Mouse (Mus musculus): ENCODE results near the gene Cd8a. TPM values are rescaled to one million over a fixed set of nuclear protein-coding genes. Genes with fewer than 3 reads are reported as not detected.

The Cd8a gene
- polyA plus RNA-seq, 1 experiment from 2014 or later = 12.2 TPM

GRCm38 (mm10) chr6:71338941-71339340 lies 34.3 kb upstream of the Cd8a start:
- Histone ChIP-seq H3K36me3 (ENCODE audit: control insufficient read depth, insufficient read depth) (no peaks in the 10 kb centered on the region), H3K9ac (ENCODE audit: low read length) (no peak overlapping the region), H3K4me2 (ENCODE audit: low read depth, low read length) (no peak overlapping the region), H3K4me1 (ENCODE audit: control insufficient read depth, insufficient read depth, low read length) (no peaks in the 10 kb centered on the region), H3K27ac (ENCODE audit: low read length) (peak overlapping the region; percentile 12; the same call in 1 of the 2 replicates), H3K4me3 (ENCODE audit: low read length) (no peak overlapping the region), H3K9me3 (replicated peaks; ENCODE audit: control insufficient read depth, low read length) (no peaks in the 10 kb centered on the region), H3K27me3 (ENCODE audit: control insufficient read depth, insufficient read depth, low read length) (no peaks in the 10 kb centered on the region)
- ATAC-seq (replicated peaks; ENCODE audit: extremely low read depth, insufficient read depth, low FRiP score) = no peak
- WGBS = 76% methylated on average over 3 of the region's 3 CpGs

GRCm38 (mm10) chr6:71339351-71339750 lies 33.9 kb upstream of the Cd8a start:
- Histone ChIP-seq H3K9me3 (replicated peaks; ENCODE audit: control insufficient read depth, low read length) (no peaks in the 10 kb centered on the region), H3K36me3 (ENCODE audit: control insufficient read depth, insufficient read depth) (no peaks in the 10 kb centered on the region), H3K4me2 (ENCODE audit: low read depth, low read length) (no peak overlapping the region), H3K27ac (ENCODE audit: low read length) (peak overlapping the region; percentile 12; the same call in 1 of the 2 replicates), H3K9ac (ENCODE audit: low read length) (no peak overlapping the region), H3K27me3 (ENCODE audit: control insufficient read depth, insufficient read depth, low read length) (no peaks in the 10 kb centered on the region), H3K4me3 (ENCODE audit: low read length) (no peak overlapping the region), H3K4me1 (ENCODE audit: control insufficient read depth, insufficient read depth, low read length) (no peaks in the 10 kb centered on the region)
- ATAC-seq (replicated peaks; ENCODE audit: extremely low read depth, insufficient read depth, low FRiP score) = no peak
- 77% methylated on average over 4 of the region's 4 CpGs for WGBS

- Histone ChIP-seq H3K27me3 (ENCODE audit: control insufficient read depth, insufficient read depth, low read length) (no peaks in the 10 kb centered on the region), H3K4me2 (ENCODE audit: low read depth, low read length) (no peak overlapping the region), H3K9me3 (replicated peaks; ENCODE audit: control insufficient read depth, low read length) (no peaks in the 10 kb centered on the region), H3K4me3 (ENCODE audit: low read length) (no peak overlapping the region), H3K36me3 (ENCODE audit: control insufficient read depth, insufficient read depth) (no peaks in the 10 kb centered on the region), H3K4me1 (ENCODE audit: control insufficient read depth, insufficient read depth, low read length) (no peaks in the 10 kb centered on the region), H3K9ac (ENCODE audit: low read length) (no peak overlapping the region), H3K27ac (ENCODE audit: low read length) (no peak overlapping the region; the same call in 1 of the 2 replicates)
- no peak for ATAC-seq (replicated peaks; ENCODE audit: extremely low read depth, insufficient read depth, low FRiP score)
- WGBS = 81% methylated on average over 9 of the region's 9 CpGs
Observed at GRCm38 (mm10) chr6:71341179-71341578, 32.0 kb upstream of the Cd8a start.

GRCm38 (mm10) chr6:71348006-71348405 lies 25.2 kb upstream of the Cd8a start:
- Histone ChIP-seq H3K4me2 (ENCODE audit: low read depth, low read length) (no peak overlapping the region), H3K27ac (ENCODE audit: low read length) (no peak overlapping the region), H3K9me3 (replicated peaks; ENCODE audit: control insufficient read depth, low read length) (peaks cover 5% of the 10 kb centered on the region), H3K36me3 (ENCODE audit: control insufficient read depth, insufficient read depth) (no peaks in the 10 kb centered on the region), H3K9ac (ENCODE audit: low read length) (no peak overlapping the region), H3K27me3 (ENCODE audit: control insufficient read depth, insufficient read depth, low read length) (no peaks in the 10 kb centered on the region), H3K4me3 (ENCODE audit: low read length) (no peak overlapping the region), H3K4me1 (ENCODE audit: control insufficient read depth, insufficient read depth, low read length) (no peaks in the 10 kb centered on the region)
- 92% methylated on average over 9 of the region's 9 CpGs for WGBS
- ATAC-seq (replicated peaks; ENCODE audit: extremely low read depth, insufficient read depth, low FRiP score) = no peak

- Histone ChIP-seq H3K36me3 (ENCODE audit: control insufficient read depth, insufficient read depth) (no peaks in the 10 kb centered on the region), H3K27ac (ENCODE audit: low read length) (no peak overlapping the region), H3K4me3 (ENCODE audit: low read length) (no peak overlapping the region), H3K9ac (ENCODE audit: low read length) (no peak overlapping the region), H3K4me2 (ENCODE audit: low read depth, low read length) (no peak overlapping the region), H3K4me1 (ENCODE audit: control insufficient read depth, insufficient read depth, low read length) (no peaks in the 10 kb centered on the region), H3K27me3 (ENCODE audit: control insufficient read depth, insufficient read depth, low read length) (no peaks in the 10 kb centered on the region), H3K9me3 (replicated peaks; ENCODE audit: control insufficient read depth, low read length) (peaks cover 5% of the 10 kb centered on the region)
- WGBS = 97% methylated on average over 3 of the region's 3 CpGs
- no peak for ATAC-seq (replicated peaks; ENCODE audit: extremely low read depth, insufficient read depth, low FRiP score)
Observed at GRCm38 (mm10) chr6:71351201-71351600, 22.0 kb upstream of the Cd8a start.

GRCm38 (mm10) chr6:71352201-71352600 lies 21.0 kb upstream of the Cd8a start:
- no peak overlapping the region for H3K4me2 ChIP-seq (ENCODE audit: low read depth, low read length)
- no peaks in the 10 kb centered on the region for H3K27me3 ChIP-seq (ENCODE audit: control insufficient read depth, insufficient read depth, low read length)
- no peak for ATAC-seq (replicated peaks; ENCODE audit: extremely low read depth, insufficient read depth, low FRiP score)
- H3K27ac ChIP-seq (ENCODE audit: low read length) = no peak overlapping the region
- H3K36me3 ChIP-seq (ENCODE audit: control insufficient read depth, insufficient read depth) = no peaks in the 10 kb centered on the region
- H3K9me3 ChIP-seq (replicated peaks; ENCODE audit: control insufficient read depth, low read length) = peaks cover 5% of the 10 kb centered on the region
- no peaks in the 10 kb centered on the region for H3K4me1 ChIP-seq (ENCODE audit: control insufficient read depth, insufficient read depth, low read length)
- no peak overlapping the region for H3K9ac ChIP-seq (ENCODE audit: low read length)
- WGBS = 88% methylated on average over 6 of the region's 6 CpGs
- H3K4me3 ChIP-seq (ENCODE audit: low read length) = no peak overlapping the region

- Histone ChIP-seq H3K36me3 (ENCODE audit: control insufficient read depth, insufficient read depth) (no peaks in the 10 kb centered on the region), H3K4me3 (ENCODE audit: low read length) (no peak overlapping the region), H3K27me3 (ENCODE audit: control insufficient read depth, insufficient read depth, low read length) (no peaks in the 10 kb centered on the region), H3K4me1 (ENCODE audit: control insufficient read depth, insufficient read depth, low read length) (no peaks in the 10 kb centered on the region), H3K9me3 (replicated peaks; ENCODE audit: control insufficient read depth, low read length) (peaks cover 2% of the 10 kb centered on the region; the same call in 1 of the 2 replicates), H3K4me2 (ENCODE audit: low read depth, low read length) (no peak overlapping the region), H3K9ac (ENCODE audit: low read length) (no peak overlapping the region), H3K27ac (ENCODE audit: low read length) (no peak overlapping the region)
- 80% methylated on average over 10 of the region's 10 CpGs for WGBS
- ATAC-seq (replicated peaks; ENCODE audit: extremely low read depth, insufficient read depth, low FRiP score) = no peak
Observed at GRCm38 (mm10) chr6:71352866-71353427, 20.3 kb upstream of the Cd8a start.

GRCm38 (mm10) chr6:71353722-71354121 lies 19.5 kb upstream of the Cd8a start:
- Histone ChIP-seq H3K4me3 (ENCODE audit: low read length) (no peak overlapping the region), H3K36me3 (ENCODE audit: control insufficient read depth, insufficient read depth) (no peaks in the 10 kb centered on the region), H3K4me2 (ENCODE audit: low read depth, low read length) (no peak overlapping the region), H3K9ac (ENCODE audit: low read length) (no peak overlapping the region), H3K27ac (ENCODE audit: low read length) (no peak overlapping the region), H3K27me3 (ENCODE audit: control insufficient read depth, insufficient read depth, low read length) (no peaks in the 10 kb centered on the region), H3K4me1 (ENCODE audit: control insufficient read depth, insufficient read depth, low read length) (no peaks in the 10 kb centered on the region), H3K9me3 (replicated peaks; ENCODE audit: control insufficient read depth, low read length) (no peaks in the 10 kb centered on the region)
- 63% methylated on average over 2 of the region's 2 CpGs for WGBS
- ATAC-seq (replicated peaks; ENCODE audit: extremely low read depth, insufficient read depth, low FRiP score) = peak; percentile 58

GRCm38 (mm10) chr6:71357493-71357892 lies 15.7 kb upstream of the Cd8a start:
- Histone ChIP-seq H3K4me1 (ENCODE audit: control insufficient read depth, insufficient read depth, low read length) (no peaks in the 10 kb centered on the region), H3K27ac (ENCODE audit: low read length) (no peak overlapping the region), H3K9ac (ENCODE audit: low read length) (no peak overlapping the region), H3K4me3 (ENCODE audit: low read length) (no peak overlapping the region), H3K27me3 (ENCODE audit: control insufficient read depth, insufficient read depth, low read length) (no peaks in the 10 kb centered on the region), H3K36me3 (ENCODE audit: control insufficient read depth, insufficient read depth) (no peaks in the 10 kb centered on the region), H3K9me3 (replicated peaks; ENCODE audit: control insufficient read depth, low read length) (no peaks in the 10 kb centered on the region), H3K4me2 (ENCODE audit: low read depth, low read length) (no peak overlapping the region)
- 89% methylated on average over 7 of the region's 7 CpGs for WGBS
- ATAC-seq (replicated peaks; ENCODE audit: extremely low read depth, insufficient read depth, low FRiP score) = no peak
